Mouse (Mus musculus) limb, embryonic 12.5 days (tissue): ENCODE measurements around the gene Gm3187. TPM values are rescaled to one million over a fixed set of nuclear protein-coding genes. Genes with fewer than 3 reads are reported as not detected.
"Not testable (repeated sequence)": the region's sequence is repeated elsewhere in the genome, so short reads cannot be mapped to it uniquely, and the experiment has no call there.

Experiments
- ATAC-seq: fragments of 200-750 bp; cut with Nextera tagmentation; 2 replicates; pipeline ENCODE4 v1.8.0; 2017; ENCODE audit warnings: low read depth, moderate TSS enrichment; ENCODE audit not compliant: insufficient number of reproducible peaks, insufficient read depth, low FRiP score, low TSS enrichment
- H3K27ac ChIP-seq: fragments of 300-500 bp; sonication (generic); 2 replicates; pipeline ENCODE4 v1.5.1; 2016; ENCODE audit warnings: mild to moderate bottlenecking, moderate library complexity
- H3K27me3 ChIP-seq: fragments of 300-500 bp; sonication (generic); 2 replicates; pipeline ENCODE4 v1.6.1; 2016; ENCODE audit warnings: mild to moderate bottlenecking, moderate library complexity
- H3K36me3 ChIP-seq: fragments of 300-500 bp; sonication (generic); 2 replicates; pipeline ENCODE4 v1.6.1; 2016; ENCODE audit warnings: mild to moderate bottlenecking, moderate library complexity
- H3K4me1 ChIP-seq: fragments of 300-500 bp; sonication (generic); replicated peaks from 2 replicates; pipeline ENCODE4 v1.6.1; 2016
- H3K4me2 ChIP-seq: fragments of 300-500 bp; sonication (generic); 2 replicates; pipeline ENCODE4 v1.6.1; 2016; ENCODE audit warnings: mild to moderate bottlenecking, moderate library complexity
- H3K4me3 ChIP-seq: fragments of 300-500 bp; sonication (generic); replicated peaks from 2 replicates; pipeline ENCODE4 v1.5.1; 2016; ENCODE audit warnings: mild to moderate bottlenecking
- H3K9ac ChIP-seq: fragments of 300-500 bp; sonication (generic); replicated peaks from 2 replicates; pipeline ENCODE4 v1.6.1; 2016; ENCODE audit warnings: mild to moderate bottlenecking, moderate library complexity
- H3K9me3 ChIP-seq: fragments of 300-500 bp; sonication (generic); 2 replicates; pipeline ENCODE4 v1.6.1; 2016; ENCODE audit warnings: mild to moderate bottlenecking, moderate library complexity
- WGBS: fragments of 180-500 bp; shearing (Covaris S2); methylation state at CpG from one replicate; pipeline ENCODE4 v1.1.7; 2016; 5-methylcytosine and 5-hydroxymethylcytosine counted together
- polyA plus RNA-seq: library from polyadenylated mRNA; unstranded; fragments of >200 nt; fragmentation: Nextera tagmentation; extraction: Ambion mirVana; gene quantifications from 2 replicates; pipeline ENCODE4 v1.2.1, GENCODE M21; 2016

The Gm3187 gene
- not detected in 2 replicates for polyA plus RNA-seq

- H3K4me2 ChIP-seq, ATAC-seq, H3K9ac ChIP-seq, H3K27me3 ChIP-seq, H3K27ac ChIP-seq, H3K4me3 ChIP-seq, H3K36me3 ChIP-seq, H3K9me3 ChIP-seq, H3K4me1 ChIP-seq: not testable (repeated sequence)
- WGBS = 76% methylated on average over 5 of the region's 5 CpGs
Measured at GRCm38 (mm10) chr14:5483907-5484306, at the start of gene Gm3187. Gene Gm3187, plus strand, starts transcription at chr14:5484207.

- not testable (repeated sequence) for H3K9ac ChIP-seq, H3K9me3 ChIP-seq, H3K4me2 ChIP-seq, H3K36me3 ChIP-seq, ATAC-seq, H3K4me3 ChIP-seq, H3K27ac ChIP-seq, H3K4me1 ChIP-seq, H3K27me3 ChIP-seq
- WGBS = no CpG with 5 or more reads among the region's 3 CpGs
Measured at GRCm38 (mm10) chr14:5455367-5455766, 28.6 kb upstream of the Gm3187 start, which contains the start of gene Gm3194. Gene Gm3194, minus strand, starts transcription at chr14:5455467.

GRCm38 (mm10) chr14:5460469-5460868 is 23.5 kb upstream of the Gm3187 start:
- H3K27me3 ChIP-seq, H3K4me2 ChIP-seq, H3K4me3 ChIP-seq, H3K27ac ChIP-seq, H3K4me1 ChIP-seq, ATAC-seq, H3K9me3 ChIP-seq, H3K36me3 ChIP-seq, H3K9ac ChIP-seq: not testable (repeated sequence)
- no CpG with 5 or more reads among the region's 19 CpGs for WGBS

GRCm38 (mm10) chr14:5477730-5478129 is 6.3 kb upstream of the Gm3187 start, which contains the start of gene Gm8246:
Gene Gm8246, minus strand, starts transcription at chr14:5477830.
- not testable (repeated sequence) for H3K9me3 ChIP-seq, H3K4me1 ChIP-seq, H3K9ac ChIP-seq, H3K4me3 ChIP-seq, H3K4me2 ChIP-seq, ATAC-seq, H3K27ac ChIP-seq, H3K27me3 ChIP-seq, H3K36me3 ChIP-seq
- WGBS = no CpG with 5 or more reads among the region's 3 CpGs

GRCm38 (mm10) chr14:5501374-5501773 is 17.4 kb downstream of the Gm3187 start, which contains the start of gene Gm3488:
Gene Gm3488, plus strand, starts transcription at chr14:5501674.
- WGBS = no CpG with 5 or more reads among the region's 35 CpGs
- H3K9me3 ChIP-seq, ATAC-seq, H3K4me2 ChIP-seq, H3K36me3 ChIP-seq, H3K4me1 ChIP-seq, H3K4me3 ChIP-seq, H3K9ac ChIP-seq, H3K27me3 ChIP-seq, H3K27ac ChIP-seq: not testable (repeated sequence)

GRCm38 (mm10) chr14:5538196-5538595 is 54.2 kb downstream of the Gm3187 start, which contains the start of gene Gm3532:
Gene Gm3532, plus strand, starts transcription at chr14:5538496.
- H3K9ac ChIP-seq, ATAC-seq, H3K4me1 ChIP-seq, H3K36me3 ChIP-seq, H3K27ac ChIP-seq, H3K9me3 ChIP-seq, H3K4me3 ChIP-seq, H3K27me3 ChIP-seq, H3K4me2 ChIP-seq: not testable (repeated sequence)
- WGBS = no CpG with 5 or more reads among the region's 2 CpGs

Other genes with a start within 250 kb of the Gm3187 start
- not detected in 2 replicates for gene Gm3526, start 223.6 kb upstream of the Gm3187 start, polyA plus RNA-seq
- not detected in 2 replicates for gene Gm3542, start 149.3 kb upstream of the Gm3187 start, polyA plus RNA-seq
- gene Gm3500, start 95.2 kb upstream of the Gm3187 start, polyA plus RNA-seq = 0.40 TPM in 1 of 2 replicates, not detected in the other
- gene Gm3194, start 28.7 kb upstream of the Gm3187 start, polyA plus RNA-seq = 0.61 and 0.76 TPM in 2 replicates
- gene Gm8246, start 6.4 kb upstream of the Gm3187 start, polyA plus RNA-seq = not detected in 2 replicates
- 1.00 and 1.0 TPM in 2 replicates for gene Gm3488, start 17.5 kb downstream of the Gm3187 start, polyA plus RNA-seq
- gene Gm3532, start 54.3 kb downstream of the Gm3187 start, polyA plus RNA-seq = not detected in 2 replicates
- gene Gm8265, start 148.8 kb downstream of the Gm3187 start, polyA plus RNA-seq = not detected in 2 replicates
- not detected in 2 replicates for gene Gm9603, start 203.2 kb downstream of the Gm3187 start, polyA plus RNA-seq